Mouse (Mus musculus) cerebellum, postnatal 25 days (tissue): Measurements from ENCODE around the gene Vmn2r60.
"Not testable (repeated sequence)": the region's sequence is repeated elsewhere in the genome, so short reads cannot be mapped to it uniquely, and the experiment has no call there.

Experiments used
- DNase-seq, 2 experiments: peaks; one replicate each; pipeline ENCODE4 v3.0.0; 2021; ENCODE audit warnings: mixed read lengths in 2 of 2

Vmn2r60 gene

DNA sequence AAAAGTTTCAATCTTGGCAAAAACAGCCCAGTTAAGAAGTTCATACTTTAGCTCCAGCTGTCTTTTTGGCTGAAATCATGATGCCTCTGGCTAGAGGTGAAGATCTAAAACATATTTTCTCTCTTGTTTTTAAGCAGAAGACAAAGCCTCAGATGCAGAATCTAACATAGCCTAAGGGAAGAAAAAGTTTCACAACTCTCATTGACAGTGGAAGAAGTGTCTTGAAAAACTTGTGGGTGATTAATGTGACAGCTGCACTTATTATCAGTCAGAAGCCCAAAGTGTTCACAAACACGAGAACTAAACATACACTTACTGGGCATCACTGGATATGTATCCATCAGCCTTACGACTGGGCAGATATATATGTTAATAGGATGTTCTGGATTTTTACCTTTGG is at the start of gene Vmn2r60:
Vmn2r60 (plus strand) TSS at position 301 of the 400 bp plus-strand sequence.
- no peak for DNase-seq

DNA sequence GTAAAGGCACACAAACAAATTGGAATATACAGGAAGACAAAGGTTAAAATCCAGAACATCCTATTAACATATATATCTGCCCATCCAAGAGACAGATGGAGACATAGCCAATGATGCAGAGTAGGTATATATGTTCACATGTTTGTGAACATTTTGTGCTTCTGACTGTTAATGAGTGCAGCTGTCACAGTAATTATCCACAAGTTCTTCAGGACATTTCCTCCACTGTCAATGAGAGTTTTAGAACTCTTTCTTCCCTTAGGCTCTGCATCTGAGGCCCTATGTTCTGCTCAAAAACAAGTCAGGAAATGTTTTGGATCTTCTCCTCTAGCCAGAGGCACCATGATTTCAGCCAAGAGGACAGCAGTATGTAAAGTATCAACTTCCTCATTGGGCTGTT is 48.6 kb upstream of the Vmn2r60 start, which contains the start of gene Vmn2r59:
Vmn2r59 (minus strand) TSS at position 101 of the 400 bp plus-strand sequence.
- no peak for DNase-seq

DNA sequence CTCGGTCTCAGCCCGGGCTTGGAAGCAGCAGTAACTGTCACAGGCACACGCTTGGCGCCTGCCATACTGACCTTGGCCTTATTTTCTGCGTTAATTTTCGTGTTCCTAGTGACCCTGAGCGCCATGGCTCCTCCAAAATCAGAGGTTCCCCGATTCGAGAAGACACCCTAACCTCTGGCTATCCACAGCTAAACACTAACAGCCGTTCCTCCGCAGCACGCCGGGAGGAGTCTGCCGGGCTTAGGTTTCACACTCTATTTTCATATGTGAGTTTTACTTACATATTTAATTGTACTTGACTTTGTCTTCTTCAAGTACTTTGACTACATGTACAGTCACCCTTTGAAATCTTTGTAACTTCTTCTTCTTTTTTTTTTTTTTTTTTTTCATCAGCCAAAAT is 509 bp upstream of the Vmn2r60 start:
- not testable (repeated sequence) for DNase-seq
